Mouse (Mus musculus): ENCODE results near the gene Bcor.

GRCm38 (mm10) chrX:12004416-12004815 lies 155.7 kb downstream of the Bcor start:
- TF ChIP-seq REST (IDR thresholded peaks at IDR 0.05; ENCODE audit: insufficient read depth, insufficient read length) = no peak
- TF ChIP-seq TCF12 (IDR thresholded peaks at IDR 0.05; ENCODE audit: insufficient read depth, poor library complexity, severe bottlenecking) = no peak
- TF ChIP-seq POLR2A (IDR thresholded peaks at IDR 0.05; ENCODE audit: insufficient read length, low read depth) = no peak
- no peak for TF ChIP-seq POLR2AphosphoS2 (IDR thresholded peaks at IDR 0.05; ENCODE audit: insufficient read length, low read depth)
- no peak for TF ChIP-seq MYOG (IDR thresholded peaks at IDR 0.05; ENCODE audit: control insufficient read depth in 1 of 3, insufficient read depth in 1 of 3, insufficient read length in 2 of 3, low read depth in 2 of 3)
- TF ChIP-seq MYOD1 (IDR thresholded peaks at IDR 0.05; ENCODE audit: control insufficient read depth in 1 of 3, insufficient read length in 2 of 3, low read depth in 2 of 3) = no peak

Measured in myocyte (in vitro differentiated cells).